Mouse (Mus musculus): ENCODE data around the gene Kif20b. TPM values are rescaled to one million over a fixed set of nuclear protein-coding genes. Genes with fewer than 3 reads are reported as not detected.
A peak's percentile ranks its signal among the peaks of the same experiment; 100 is the strongest.

The Kif20b gene
- total RNA-seq, 2 experiments from 2014 or later = 0.85 to 1.6 TPM

DNA sequence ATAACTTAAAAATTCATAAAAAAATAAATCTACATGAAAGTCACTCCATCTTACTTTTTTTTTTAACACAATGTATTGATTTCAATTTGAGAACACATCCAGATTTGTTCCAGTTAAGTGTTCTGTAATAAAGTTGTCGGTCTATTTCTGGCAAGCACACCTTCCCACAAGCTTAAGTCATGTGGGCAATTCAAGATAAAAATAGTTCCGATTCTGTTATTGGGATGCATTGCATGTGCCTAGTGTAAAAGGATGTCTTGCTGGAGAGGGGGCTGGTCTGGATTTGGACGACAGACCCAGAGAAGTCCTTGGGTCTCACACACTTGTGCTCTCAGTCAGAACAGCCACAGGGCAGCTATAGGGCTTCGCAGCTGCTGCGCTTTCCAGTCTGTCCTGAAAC is 15.4 kb upstream of the Kif20b start:
- DNase-seq (ENCODE audit: low spot score in 2 of 2) = no peak

DNA sequence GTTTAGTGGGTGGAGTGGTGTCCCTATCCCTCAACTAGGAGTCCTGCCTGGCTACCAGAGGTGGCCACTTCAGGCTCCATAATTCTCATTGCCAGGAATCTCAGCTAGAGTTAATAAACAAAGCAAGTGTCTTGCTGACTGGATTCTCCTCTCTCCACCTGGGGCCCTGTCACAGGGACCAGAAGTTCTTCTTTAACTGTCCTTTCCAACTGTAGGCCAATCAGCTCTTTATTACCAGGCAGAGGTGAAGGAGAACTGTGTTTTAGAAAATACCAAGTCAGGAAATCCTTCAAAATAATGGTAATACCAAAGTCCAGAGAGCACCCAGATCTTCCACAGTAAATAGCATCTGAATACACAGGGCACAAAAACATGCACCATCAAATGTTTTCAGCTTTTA is 9.8 kb upstream of the Kif20b start:
- DNase-seq (ENCODE audit: low spot score in 2 of 2) = no peak
- intact Hi-C loops (cut with DNase I) = no loop called here

More for the DNA sequence above, 15.4 kb upstream of the Kif20b start:
- intact Hi-C loops (cut with DNase I) = no loop called here

DNA sequence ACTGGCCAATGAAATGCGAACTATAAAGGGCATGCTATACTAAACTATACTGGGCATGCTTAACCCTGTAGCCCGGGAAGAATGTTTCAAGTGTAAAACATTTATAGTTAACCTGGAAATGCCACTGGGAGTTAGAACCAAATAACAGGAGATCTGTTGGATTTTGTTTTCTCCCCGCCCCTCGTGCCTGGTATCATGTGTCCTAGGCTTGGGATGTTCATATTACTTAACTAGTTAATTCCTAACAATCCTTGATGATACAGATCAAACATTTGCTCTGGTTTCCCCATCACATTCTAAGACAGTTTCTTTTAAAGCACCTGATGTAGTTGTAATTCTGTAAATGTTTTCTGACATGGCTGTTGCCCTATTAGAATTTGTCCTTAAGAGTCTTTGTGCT is 2.1 kb upstream of the Kif20b start:
- no peak for DNase-seq (ENCODE audit: low spot score in 2 of 2)
- intact Hi-C loops (cut with DNase I) = loop anchor here (5.0 to 10.0 kb wide), 2 partner anchors 93 to 255 kb away; no protein-coding TSS in a partner anchor

DNA sequence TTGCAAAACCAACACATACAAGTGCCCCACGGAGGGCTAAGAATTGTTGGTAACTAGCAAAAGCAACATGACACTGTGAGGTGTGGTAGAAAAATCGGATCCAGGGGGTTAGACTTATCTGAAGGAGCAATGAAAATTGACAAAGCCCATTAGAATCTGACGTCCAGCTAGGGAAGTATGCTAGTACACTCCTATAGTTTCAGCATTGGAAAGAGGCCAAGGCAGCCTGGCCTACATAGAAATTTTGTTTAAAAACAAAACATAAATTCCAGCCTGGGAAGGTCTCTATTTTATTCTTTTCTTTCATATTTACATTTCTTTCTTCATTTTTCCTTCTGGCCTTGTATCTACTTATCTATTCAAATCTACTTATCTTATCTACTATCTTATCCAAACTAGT is 1.6 kb upstream of the Kif20b start:
- no peak for DNase-seq (ENCODE audit: low spot score in 2 of 2)
- intact Hi-C loops (cut with DNase I) = loop anchor here (5.0 to 10.0 kb wide), 2 partner anchors 93 to 256 kb away; no protein-coding TSS in a partner anchor

DNA sequence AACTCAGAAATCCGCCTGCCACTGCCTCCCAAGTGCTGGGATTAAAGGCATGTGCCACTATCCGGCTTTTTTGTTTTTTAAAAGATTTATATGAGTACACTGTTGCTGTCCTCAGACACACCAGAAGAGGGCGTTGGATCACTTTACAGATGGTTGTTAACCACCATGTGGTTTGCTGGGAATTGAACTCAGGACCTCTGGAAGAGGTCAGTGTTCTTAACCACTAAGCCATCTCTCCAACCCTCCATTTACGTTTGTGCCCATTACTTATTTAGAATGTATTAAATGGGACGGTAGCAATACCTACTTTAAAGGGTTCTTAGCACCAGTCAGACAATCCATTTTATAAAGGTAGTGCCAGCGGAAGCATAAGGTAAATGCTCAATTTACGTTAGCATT is 909 bp upstream of the Kif20b start:
- intact Hi-C loops (cut with DNase I) = loop anchor here (5.0 to 10.0 kb wide), 2 partner anchors 94 to 256 kb away; no protein-coding TSS in a partner anchor
- DNase-seq (ENCODE audit: low spot score in 2 of 2) = peak in 1 of 2 experiments; percentile 1

DNA sequence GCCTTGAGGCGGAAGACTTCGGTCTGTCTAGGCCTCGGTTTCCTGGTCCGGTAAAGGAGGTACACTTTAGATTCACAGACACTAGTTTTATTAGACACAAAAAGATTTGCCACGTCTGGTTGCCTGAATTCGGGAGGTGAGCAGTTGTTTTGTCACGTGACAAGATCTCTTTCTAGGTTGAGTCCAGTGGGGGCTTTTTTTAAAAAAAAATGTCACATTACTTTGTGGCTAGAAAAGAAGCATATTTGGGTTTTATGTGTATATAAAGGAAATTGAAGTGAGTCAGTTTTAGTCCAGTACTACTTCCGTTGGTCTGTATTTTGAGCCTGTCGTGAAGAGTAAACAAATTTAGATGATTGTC is 422 bp downstream of the Kif20b start:
- no peak for DNase-seq (ENCODE audit: low spot score in 2 of 2)
- intact Hi-C loops (cut with DNase I) = loop anchor here (1.0 to 10.0 kb wide), 3 partner anchors 44 to 258 kb away; no protein-coding TSS in a partner anchor

DNA sequence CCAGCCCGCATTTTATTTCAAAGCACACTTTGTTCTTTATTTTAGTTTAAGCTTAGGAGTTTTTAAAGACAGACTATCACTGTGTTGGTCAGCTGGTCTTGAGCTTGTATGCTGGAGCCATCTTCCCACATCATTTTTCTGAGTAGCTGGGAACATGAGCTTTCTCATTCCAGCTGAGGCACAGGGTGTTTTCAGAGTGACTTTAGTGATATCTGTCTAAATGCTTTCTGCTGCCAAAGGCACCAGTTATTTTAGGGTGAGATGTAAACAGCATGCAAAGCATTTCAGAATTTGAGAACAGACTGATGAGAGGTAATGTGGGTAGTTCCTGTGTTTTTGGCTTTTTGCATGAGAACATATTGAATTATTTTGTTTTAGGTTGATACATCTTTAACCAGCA is 25.0 kb downstream of the Kif20b start:
- intact Hi-C loops (cut with DNase I) = no loop called here
- DNase-seq (ENCODE audit: low spot score in 2 of 2) = peak in 1 of 2 experiments; percentile 24

DNA sequence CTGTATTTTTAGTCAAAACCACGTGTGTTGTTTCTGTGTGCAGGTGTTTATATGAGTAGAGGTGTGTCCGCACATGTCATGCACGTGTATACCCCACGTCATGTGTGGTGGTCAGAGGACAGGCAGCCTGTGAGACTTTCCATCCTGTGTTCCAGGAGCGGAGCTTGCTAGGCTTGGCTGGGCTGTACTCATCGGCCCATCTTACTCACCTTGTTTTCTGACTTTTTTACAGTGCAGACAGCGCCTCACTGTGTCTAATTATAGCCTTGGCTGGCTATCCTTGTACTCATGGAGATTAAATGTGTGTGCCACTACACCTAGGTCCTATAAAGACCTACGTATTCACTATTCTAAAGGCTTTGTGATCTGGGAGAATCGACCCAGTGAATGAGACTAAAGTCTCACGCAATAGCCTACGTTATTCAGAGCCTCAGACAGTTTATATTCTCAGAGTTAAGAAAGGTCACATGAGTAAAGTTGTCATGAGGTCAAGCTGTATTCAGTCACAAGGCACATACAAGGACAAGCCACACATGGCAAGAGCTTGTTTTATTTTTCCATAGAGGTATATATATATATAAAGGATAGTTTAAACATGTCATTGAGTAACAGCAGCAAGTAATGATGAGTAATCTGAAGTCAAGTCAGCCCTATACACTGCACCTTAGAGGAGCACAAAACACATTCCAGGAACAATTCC is 31.8 kb downstream of the Kif20b start:
- intact Hi-C loops (cut with DNase I) = no loop called here
- DNase-seq (ENCODE audit: low spot score in 2 of 2) = no peak

DNA sequence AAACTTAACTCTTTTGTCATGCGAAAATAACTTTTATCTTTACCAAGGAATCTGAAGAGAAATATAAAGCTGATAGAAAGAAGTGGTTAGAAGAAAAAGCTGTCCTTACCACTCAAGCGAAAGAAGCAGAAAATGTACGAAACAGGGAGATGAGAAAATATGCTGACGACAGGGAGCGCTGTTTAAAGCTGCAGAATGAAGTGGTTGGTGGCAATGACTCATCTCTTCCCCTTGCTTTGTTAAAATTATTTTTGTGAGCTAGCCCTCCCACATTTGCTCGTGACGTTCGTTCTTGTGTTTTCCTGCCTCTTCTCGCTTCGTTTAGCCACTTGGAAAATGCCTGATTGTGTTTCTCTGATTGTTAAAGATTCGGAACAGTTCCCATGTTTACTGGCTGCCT is 37.2 kb downstream of the Kif20b start:
- peak; percentile 13 to 85 for DNase-seq (ENCODE audit: low spot score in 2 of 2)
- intact Hi-C loops (cut with DNase I) = no loop called here

DNA sequence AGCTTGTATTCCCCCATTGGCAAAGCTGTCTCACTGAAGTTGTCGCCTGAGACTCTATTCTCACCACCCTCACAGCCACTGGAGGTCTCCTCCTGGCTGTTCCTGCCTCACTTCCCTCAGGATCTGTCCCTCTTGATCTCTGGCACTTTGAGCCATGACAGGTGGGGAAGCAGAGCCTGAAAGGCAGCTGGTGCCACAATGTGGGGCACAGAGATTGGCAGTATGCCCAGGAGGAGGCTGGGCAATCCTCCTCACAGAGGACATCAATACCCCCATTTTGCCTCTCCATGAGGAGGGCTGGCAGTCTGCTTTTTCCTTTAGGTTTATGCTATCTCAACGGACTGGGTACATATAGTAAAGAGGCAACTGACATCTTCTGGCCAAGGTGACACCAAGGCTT is 62.6 kb downstream of the Kif20b start:
- no peak for DNase-seq (ENCODE audit: low spot score in 2 of 2)
- intact Hi-C loops (cut with DNase I) = no loop called here

DNA sequence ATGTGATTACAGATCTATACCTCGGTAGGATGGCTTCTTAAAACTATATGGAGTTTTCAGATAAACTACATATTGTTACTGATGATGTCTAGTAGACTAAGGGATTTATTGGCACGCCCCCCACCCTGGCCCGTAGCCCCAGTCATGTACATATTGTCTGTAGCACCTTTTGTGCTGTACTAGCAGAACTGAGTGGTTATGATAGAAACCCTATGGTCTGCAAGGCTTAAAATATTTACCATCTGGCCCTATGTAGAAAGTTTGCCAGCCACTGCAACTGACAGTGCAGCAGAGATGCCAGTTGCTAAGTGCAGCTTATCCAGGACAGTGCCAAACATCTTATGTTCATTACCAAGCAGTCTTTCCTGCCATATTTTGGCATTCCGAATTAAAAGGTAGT is 68.3 kb downstream of the Kif20b start:
- intact Hi-C loops (cut with DNase I) = no loop called here
- peak in 1 of 2 experiments; percentile 13 for DNase-seq (ENCODE audit: low spot score in 2 of 2)

DNA sequence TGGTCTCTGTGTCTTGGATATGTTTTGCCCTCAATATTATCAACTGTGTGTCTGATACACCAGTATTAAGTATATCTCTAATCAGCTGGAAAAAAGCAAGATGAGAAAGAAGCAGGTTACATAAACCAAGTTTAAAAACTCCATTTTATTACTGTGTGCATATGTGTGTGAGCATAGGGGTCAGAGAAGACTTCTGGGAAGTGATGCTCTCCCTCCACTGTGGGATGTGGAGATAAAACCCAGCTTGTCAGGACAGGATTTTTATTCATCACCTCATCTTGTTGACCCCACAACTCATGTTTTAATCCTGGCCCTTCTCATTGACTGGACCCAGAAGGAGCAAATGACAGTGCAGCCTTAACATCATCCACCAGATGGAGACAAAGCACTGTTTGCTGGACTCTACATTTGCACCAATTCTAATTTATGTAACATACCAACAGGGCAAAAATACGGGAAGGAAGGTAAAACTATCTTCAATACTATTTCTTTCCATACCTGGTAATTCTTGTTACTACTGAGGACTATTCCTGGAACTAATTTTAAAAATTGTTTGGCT is 70.9 kb downstream of the Kif20b start:
- peak; percentile 80 to 89 for DNase-seq (ENCODE audit: low spot score in 2 of 2)
- intact Hi-C loops (cut with DNase I) = loop anchor here (1.0 kb wide), 2 partner anchors 1071 to 1090 kb away; partner anchors contain the start of gene Rpp30

DNA sequence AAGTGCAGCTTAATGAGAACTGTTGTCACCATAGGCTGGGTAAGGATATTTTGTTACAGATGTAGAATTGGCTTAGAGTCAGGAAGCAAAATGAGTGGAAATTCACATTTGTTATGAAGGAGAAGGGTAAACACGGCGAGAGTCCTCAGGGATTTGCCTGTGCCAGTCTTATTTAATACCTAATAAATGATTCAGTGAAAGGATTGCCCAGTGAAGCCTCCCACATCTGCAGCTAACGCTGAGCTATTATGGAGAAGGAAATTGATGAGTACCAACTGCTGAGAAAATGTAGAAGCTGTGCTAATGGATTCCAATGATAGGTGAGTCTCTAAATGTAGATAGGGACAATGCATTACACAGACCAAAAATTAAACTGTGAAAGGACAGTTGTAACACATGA is 92.9 kb downstream of the Kif20b start:
- intact Hi-C loops (cut with DNase I) = no loop called here
- DNase-seq (ENCODE audit: low spot score in 2 of 2) = no peak

DNA sequence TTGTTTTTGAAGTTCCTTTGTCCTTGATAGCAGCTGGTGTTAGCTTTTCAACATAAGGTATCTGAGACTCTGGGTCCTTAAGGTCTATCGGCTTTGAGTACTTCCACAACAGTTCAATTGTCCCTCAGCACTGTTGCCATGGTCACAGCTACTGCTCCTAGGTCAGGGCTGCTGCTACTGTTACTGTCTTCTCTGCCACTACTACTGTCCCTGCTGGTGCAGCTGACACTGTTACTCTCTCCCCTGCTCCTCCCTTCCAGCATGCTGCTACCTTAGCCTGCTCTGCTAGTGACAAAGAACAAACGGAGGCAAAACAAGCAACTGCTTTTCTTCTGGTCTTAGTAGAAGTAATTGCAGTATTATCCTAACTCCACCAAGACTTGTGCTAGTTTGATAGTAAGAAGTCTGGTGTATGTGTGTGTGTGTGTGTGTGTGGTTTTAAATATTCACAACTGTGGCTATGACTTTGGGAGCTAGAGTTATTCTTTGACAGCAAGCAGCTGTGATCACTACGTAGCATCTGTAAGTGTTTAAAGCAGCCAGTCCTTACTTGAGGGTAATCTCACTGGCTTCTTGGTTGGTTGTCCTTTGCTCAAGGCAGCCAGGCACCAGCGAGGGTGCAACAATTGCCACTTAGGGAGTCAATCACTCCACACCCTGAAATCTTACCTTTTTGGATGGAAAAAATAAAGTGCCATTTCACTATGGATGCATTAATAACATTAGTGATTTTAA is 95.5 kb downstream of the Kif20b start:
- no peak for DNase-seq (ENCODE audit: low spot score in 2 of 2)

DNA sequence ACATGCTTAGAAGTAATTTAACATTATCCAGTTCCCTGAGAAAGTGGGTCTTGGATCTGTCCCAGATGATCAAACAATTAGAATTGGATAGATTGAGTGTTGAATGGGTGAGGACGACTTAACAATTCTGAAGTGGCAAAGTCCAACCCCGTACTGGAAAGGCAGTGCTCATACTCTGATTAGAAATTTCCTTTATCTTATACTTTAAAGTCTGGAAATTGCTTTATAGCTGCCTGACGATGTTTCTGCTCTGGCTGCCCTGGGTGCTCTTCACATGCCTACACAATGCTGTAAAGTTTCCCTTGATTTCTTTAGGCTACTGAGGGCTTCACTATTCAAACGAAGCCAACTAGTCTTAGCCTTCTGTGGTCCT is 96.0 kb downstream of the Kif20b start:
- DNase-seq (ENCODE audit: low spot score in 2 of 2) = no peak
- intact Hi-C loops (cut with DNase I) = no loop called here

More for the DNA sequence above, 95.5 kb downstream of the Kif20b start:
- intact Hi-C loops (cut with DNase I) = no loop called here

Small RNA genes within 50 kb of the gene (microRNA-seq; reads per million reads assigned to microRNA genes)
- 0 reads per million in 2 experiments for gene Mir1950

Other genes starting within 250 kb of the Kif20b start
- gene Slc16a12, start 175.1 kb upstream of the Kif20b start, total RNA-seq (2021) = 1 to 10 TPM; 3.0 to 3.8 TPM
- gene Pank1, start 42.9 kb upstream of the Kif20b start, total RNA-seq (2021) = 10 to 100 TPM; 21.5 to 24.0 TPM

Measured in left cerebral cortex, postnatal 25 days (tissue).